Mouse (Mus musculus) thymus, postnatal 4 days (tissue): ENCODE data around the gene Mmp9.
A peak's percentile ranks its signal among the peaks of the same experiment; 100 is the strongest.

Source experiments
- DNase-seq: peaks from one replicate; pipeline ENCODE4 v3.0.0; 2021

The Mmp9 gene

GRCm38 (mm10) chr2:164956195-164956594, 15.6 kb downstream of the Mmp9 start:
- no peak for DNase-seq

- DNase-seq, result no peak
Measured at GRCm38 (mm10) chr2:164957548-164958315, 17.2 kb downstream of the Mmp9 start.

- DNase-seq, result peak; percentile 61
Measured at GRCm38 (mm10) chr2:164960716-164961441, 20.3 kb downstream of the Mmp9 start, which contains the start of gene Slc12a5. Slc12a5 (plus strand) TSS chr2:164960802.

- peak; percentile 89 for DNase-seq
Measured at GRCm38 (mm10) chr2:164961506-164962182, 21.1 kb downstream of the Mmp9 start.

GRCm38 (mm10) chr2:164962183-164962580, 21.6 kb downstream of the Mmp9 start:
- no peak for DNase-seq

GRCm38 (mm10) chr2:164964242-164964894, 23.8 kb downstream of the Mmp9 start:
- no peak for DNase-seq

- no peak for DNase-seq
Measured at GRCm38 (mm10) chr2:164964981-164965380, 24.4 kb downstream of the Mmp9 start.

GRCm38 (mm10) chr2:164966381-164966780, 25.8 kb downstream of the Mmp9 start:
- peak; percentile 58 for DNase-seq

- DNase-seq, result no peak
Measured at GRCm38 (mm10) chr2:164967193-164967592, 26.6 kb downstream of the Mmp9 start.

GRCm38 (mm10) chr2:164967761-164968440, 27.3 kb downstream of the Mmp9 start:
- no peak for DNase-seq

- peak; percentile 56 for DNase-seq
Measured at GRCm38 (mm10) chr2:164968451-164968851, 27.9 kb downstream of the Mmp9 start.

- DNase-seq, result no peak
Measured at GRCm38 (mm10) chr2:164969348-164969781, 28.8 kb downstream of the Mmp9 start.

GRCm38 (mm10) chr2:164970631-164971196, 30.1 kb downstream of the Mmp9 start:
- no peak for DNase-seq

GRCm38 (mm10) chr2:164972646-164973045, 32.1 kb downstream of the Mmp9 start:
- DNase-seq, result no peak

- no peak for DNase-seq
Measured at GRCm38 (mm10) chr2:164975611-164976010, 35.0 kb downstream of the Mmp9 start.

- peak; percentile 83 for DNase-seq
Measured at GRCm38 (mm10) chr2:164979749-164980148, 39.2 kb downstream of the Mmp9 start.

GRCm38 (mm10) chr2:164985962-164986361, 45.4 kb downstream of the Mmp9 start:
- no peak for DNase-seq

- no peak for DNase-seq
Measured at GRCm38 (mm10) chr2:164986371-164987027, 45.9 kb downstream of the Mmp9 start.

- DNase-seq, result no peak
Measured at GRCm38 (mm10) chr2:164988777-164989176, 48.2 kb downstream of the Mmp9 start.

- no peak for DNase-seq
Measured at GRCm38 (mm10) chr2:164991111-164991510, 50.5 kb downstream of the Mmp9 start.

- no peak for DNase-seq
Measured at GRCm38 (mm10) chr2:164991808-164992207, 51.2 kb downstream of the Mmp9 start.
